Mouse (Mus musculus): Measurements from ENCODE around the gene Rnf150.

Rnf150 gene

GRCm38 (mm10) chr8:82925286-82925685 lies 62.1 kb downstream of the Rnf150 start:
- CTCF ChIA-PET: no interaction called here
- POLR2A ChIA-PET: interaction anchor here in 1 of 4 experiments (0.6 kb wide), 1 partner anchor 1233 kb away, joined by 4 read pairs; no protein-coding TSS in a partner anchor

DNA sequence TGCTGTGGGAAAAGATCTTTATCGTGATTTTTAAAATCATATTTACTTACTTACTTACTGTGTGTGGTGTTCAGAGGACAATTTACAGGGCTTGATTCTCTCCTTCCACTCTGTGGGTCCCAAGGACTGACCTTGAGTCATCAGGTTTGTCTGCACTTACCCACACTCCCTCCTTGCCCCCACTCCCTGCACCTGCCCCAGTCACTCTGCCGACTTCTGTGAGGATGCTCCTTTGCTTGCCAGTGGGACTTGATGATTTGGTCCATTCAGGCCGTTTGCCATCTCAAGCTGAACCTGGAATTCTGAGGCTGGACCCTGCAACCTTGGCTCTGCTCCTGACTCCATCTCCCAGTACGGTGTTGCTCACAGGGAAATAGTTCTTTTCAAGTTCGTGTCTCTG lies 63.4 kb downstream of the Rnf150 start:
- ChIA-PET CTCF (no interaction called here), POLR2A (no interaction called here)

DNA sequence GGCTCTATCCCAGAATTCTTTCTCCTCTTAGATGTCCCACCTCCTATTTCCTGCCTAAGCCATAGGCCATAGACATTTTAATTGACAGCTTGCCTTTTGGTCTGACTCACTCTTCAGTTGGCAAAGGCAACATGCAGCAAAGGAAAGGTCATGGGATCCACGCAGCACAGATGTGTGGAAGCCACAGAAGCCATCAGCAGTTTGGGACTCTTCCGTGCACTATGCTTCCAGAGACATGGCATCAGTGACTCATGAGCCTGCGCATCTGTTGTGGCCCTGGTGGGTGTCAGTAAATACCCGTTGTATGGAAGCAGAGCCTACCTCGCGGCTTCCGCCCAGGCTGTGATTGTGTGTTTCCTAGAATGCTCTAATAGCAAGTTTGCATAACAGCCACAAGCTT lies 68.4 kb downstream of the Rnf150 start:
- POLR2A ChIA-PET: no interaction called here
- CTCF ChIA-PET: no interaction called here

DNA sequence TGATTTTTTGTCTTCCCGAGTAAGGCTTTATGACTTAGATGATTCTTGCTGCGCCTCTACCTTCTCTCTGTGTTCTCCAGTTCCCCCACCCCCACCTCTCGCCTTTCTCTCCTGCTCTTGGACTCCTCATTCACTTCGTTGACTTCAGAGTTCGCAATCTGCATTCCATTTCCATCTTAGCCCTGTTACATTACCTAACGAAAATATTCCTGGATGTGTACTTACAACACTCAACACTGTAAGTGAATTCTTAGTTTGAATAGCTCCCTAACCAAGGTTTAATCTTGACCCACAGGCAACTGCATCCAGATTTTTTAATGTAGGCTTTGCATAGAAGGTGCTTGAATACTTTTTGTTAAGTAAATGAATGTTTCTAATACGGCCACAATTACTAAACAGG lies 73.0 kb downstream of the Rnf150 start:
- CTCF ChIA-PET: no interaction called here

DNA sequence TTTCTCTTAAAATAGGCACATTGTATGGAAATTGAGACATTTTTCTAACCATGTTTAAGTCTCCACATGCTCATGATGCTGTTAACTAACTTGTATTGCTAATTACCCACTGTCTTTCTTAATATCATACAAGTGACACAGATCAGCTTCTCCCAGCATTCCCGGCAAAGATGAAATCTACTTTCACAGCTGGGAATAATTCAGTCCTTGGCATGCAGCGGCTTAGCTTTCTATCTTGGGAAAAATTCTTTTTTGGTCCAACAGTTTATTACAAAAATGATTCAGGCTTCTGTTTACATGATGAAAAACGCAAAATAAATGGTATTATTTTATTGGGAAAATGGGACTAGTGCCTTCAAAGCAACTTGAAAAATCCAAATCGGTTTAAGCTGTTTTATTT lies 73.7 kb downstream of the Rnf150 start:
- CTCF ChIA-PET: no interaction called here
- POLR2A ChIA-PET: no interaction called here

More for the DNA sequence above, 73.0 kb downstream of the Rnf150 start:
- POLR2A ChIA-PET: interaction anchor here in 1 of 4 experiments (0.7 kb wide), 1 partner anchor 110 kb away, joined by 4 read pairs; no protein-coding TSS in a partner anchor

GRCm38 (mm10) chr8:82939912-82940311 lies 76.8 kb downstream of the Rnf150 start:
- POLR2A ChIA-PET: no interaction called here
- CTCF ChIA-PET: no interaction called here

GRCm38 (mm10) chr8:82943223-82944006 lies 80.3 kb downstream of the Rnf150 start:
- CTCF ChIA-PET: interaction anchor here in 1 of 4 experiments (0.7 kb wide), 1 partner anchor 31 kb away, joined by 3 read pairs; no protein-coding TSS in a partner anchor
- POLR2A ChIA-PET: no interaction called here

- POLR2A ChIA-PET: no interaction called here
- CTCF ChIA-PET: no interaction called here
Observed at GRCm38 (mm10) chr8:82945867-82946266, 82.7 kb downstream of the Rnf150 start.

GRCm38 (mm10) chr8:82946658-82947057 lies 83.5 kb downstream of the Rnf150 start:
- CTCF ChIA-PET: no interaction called here
- POLR2A ChIA-PET: no interaction called here

- POLR2A ChIA-PET: no interaction called here
- CTCF ChIA-PET: no interaction called here
Observed at GRCm38 (mm10) chr8:82955162-82955754, 92.1 kb downstream of the Rnf150 start.

- POLR2A ChIA-PET: interaction anchor here in 1 of 4 experiments (0.7 kb wide), 1 partner anchor 1879 kb away, joined by 5 read pairs; no protein-coding TSS in a partner anchor
- CTCF ChIA-PET: no interaction called here
Observed at GRCm38 (mm10) chr8:82959491-82959890, 96.3 kb downstream of the Rnf150 start.

DNA sequence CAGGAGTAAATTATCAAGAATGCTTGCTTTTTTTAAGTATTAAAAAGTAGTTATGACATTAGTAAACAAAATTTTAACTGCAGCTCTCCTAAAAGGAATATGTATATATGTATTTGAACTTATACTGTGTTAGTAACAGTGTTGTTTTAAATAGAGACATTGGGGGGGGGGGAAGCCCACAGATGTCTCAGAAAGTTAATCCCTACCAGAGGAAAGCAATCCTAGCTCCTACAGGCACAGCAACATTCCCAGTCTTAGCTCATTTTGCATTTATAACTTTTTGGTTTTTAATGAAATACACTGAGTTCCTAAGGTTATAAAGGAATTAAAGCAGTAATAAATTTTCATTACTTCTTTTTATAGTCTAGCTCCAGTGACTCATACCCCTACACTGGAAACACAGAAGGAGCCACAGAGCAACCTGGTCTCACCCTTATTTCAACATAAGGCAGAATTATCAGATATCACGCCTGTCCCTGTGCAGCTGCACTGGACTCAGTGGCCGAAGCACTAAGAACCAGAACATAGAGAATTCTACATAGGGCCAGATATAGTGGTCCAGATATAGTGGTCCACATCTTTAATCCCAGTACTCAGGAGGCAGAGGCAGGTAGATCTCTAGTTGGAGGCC lies 96.9 kb downstream of the Rnf150 start:
- POLR2A ChIA-PET: interaction anchor here in 1 of 4 experiments (0.7 kb wide), 1 partner anchor 1879 kb away, joined by 5 read pairs; no protein-coding TSS in a partner anchor
- CTCF ChIA-PET: no interaction called here

DNA sequence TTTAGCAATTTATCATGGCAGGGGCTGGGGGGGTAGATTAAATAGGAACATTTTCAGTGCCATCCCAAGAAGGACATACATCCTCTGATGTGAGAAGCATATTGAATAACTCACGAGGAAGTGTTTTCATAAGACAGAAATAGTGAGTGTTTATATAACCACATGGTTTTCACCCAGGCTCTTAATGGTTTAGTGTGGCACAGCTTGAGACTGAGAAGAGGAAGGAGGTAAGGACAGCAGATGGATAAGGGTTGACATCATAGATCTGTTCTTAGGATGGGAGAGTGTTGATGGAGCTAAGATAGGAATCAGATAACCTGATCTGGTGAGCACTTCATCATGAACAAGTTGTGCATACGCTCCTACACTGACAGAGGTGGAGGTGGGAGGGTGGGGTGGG lies 101.4 kb downstream of the Rnf150 start:
- CTCF ChIA-PET: no interaction called here
- POLR2A ChIA-PET: no interaction called here

DNA sequence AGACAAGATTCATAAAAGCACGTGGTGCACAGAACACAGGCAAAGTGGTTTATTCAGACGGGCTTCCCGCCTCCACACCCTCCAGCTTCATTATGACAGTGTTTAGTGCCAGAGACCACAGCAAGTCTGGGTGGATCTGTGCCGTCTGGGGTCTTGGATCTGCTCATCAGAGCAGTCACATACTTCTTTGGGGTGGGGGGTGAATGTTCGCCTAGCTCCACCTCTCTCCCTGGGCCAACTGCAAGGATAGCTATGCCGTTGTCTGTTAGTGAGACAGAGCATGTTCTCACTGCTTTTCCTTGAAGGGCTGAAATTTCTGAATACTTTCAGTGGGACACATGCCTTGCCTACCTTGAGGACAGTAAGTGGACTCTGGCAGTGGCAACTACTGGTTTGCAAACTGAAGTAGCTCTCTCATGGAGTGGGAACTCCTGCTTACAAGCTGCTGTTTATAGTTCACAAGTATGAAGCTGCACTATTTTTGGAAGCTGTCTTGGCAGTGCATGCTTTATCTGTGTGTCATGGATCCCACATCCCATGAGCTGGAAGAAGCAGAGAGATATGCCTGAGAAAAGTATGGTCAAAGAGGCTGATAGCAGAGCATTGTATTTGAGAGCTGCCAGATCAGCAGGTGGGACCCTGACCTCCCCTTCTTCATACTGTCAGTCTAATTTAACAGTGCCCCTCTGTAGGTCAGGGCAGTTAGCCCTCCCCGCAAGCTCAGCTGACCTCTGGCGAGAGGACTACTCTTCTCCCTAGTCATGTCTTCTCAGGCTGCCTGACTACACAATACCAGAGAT lies 104.9 kb downstream of the Rnf150 start:
- ChIA-PET POLR2A (no interaction called here), CTCF (interaction anchor here in 1 of 4 experiments (0.7 kb wide), 1 partner anchor 27 kb away, joined by 3 read pairs; no protein-coding TSS in a partner anchor)

- ChIA-PET POLR2A (interaction anchor here in 2 of 4 experiments (0.7 kb wide), 2 partner anchors 287 to 568 kb away, joined by 3 to 4 read pairs; no protein-coding TSS in a partner anchor), CTCF (no interaction called here)
Observed at GRCm38 (mm10) chr8:82969967-82970366, 106.8 kb downstream of the Rnf150 start.

GRCm38 (mm10) chr8:82972812-82973211 lies 109.7 kb downstream of the Rnf150 start:
- CTCF ChIA-PET: no interaction called here
- POLR2A ChIA-PET: no interaction called here

GRCm38 (mm10) chr8:82973331-82973730 lies 110.2 kb downstream of the Rnf150 start:
- ChIA-PET CTCF (no interaction called here), POLR2A (interaction anchor here in 1 of 4 experiments (1.0 kb wide), 1 partner anchor 61 kb away, joined by 3 read pairs; no protein-coding TSS in a partner anchor)

DNA sequence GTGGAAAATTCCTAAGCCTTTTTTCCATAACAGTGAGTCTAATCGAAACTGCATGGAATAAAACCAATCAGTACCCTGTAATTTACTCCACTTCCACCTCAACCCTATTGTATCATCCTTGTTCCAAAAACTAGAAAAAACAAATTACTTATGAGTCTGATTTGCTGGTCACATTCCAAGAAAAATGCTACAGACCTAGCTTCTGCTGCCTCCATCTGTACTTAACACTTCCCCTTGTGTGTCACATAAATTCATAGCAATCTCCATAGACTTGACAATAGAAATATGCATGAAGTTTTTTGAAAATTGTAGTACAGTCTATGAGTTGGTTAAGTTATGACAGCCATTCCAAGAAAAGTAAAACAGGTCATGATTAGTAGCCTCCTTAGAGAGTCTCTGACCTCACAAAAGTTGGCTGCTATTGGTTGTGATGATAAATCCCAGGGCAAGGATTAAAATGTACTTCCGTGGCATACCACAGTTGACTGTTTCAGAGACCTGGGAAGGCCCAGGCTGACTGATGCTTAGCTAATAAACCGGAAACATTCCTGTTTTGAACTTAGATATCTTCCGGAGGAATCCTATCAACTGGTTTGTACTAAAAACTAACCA lies 118.2 kb downstream of the Rnf150 start:
- CTCF ChIA-PET: no interaction called here
- POLR2A ChIA-PET: no interaction called here

GRCm38 (mm10) chr8:82982873-82983272 lies 119.7 kb downstream of the Rnf150 start:
- ChIA-PET CTCF (interaction anchor here in 1 of 4 experiments (0.7 kb wide), 1 partner anchor 340 kb away, joined by 3 read pairs; no protein-coding TSS in a partner anchor), POLR2A (interaction anchor here in 2 of 4 experiments (0.6 to 1.2 kb wide), 2 partner anchors 54 to 165 kb away, joined by 3 to 5 read pairs; no protein-coding TSS in a partner anchor)
